In the genomic region with DNA sequence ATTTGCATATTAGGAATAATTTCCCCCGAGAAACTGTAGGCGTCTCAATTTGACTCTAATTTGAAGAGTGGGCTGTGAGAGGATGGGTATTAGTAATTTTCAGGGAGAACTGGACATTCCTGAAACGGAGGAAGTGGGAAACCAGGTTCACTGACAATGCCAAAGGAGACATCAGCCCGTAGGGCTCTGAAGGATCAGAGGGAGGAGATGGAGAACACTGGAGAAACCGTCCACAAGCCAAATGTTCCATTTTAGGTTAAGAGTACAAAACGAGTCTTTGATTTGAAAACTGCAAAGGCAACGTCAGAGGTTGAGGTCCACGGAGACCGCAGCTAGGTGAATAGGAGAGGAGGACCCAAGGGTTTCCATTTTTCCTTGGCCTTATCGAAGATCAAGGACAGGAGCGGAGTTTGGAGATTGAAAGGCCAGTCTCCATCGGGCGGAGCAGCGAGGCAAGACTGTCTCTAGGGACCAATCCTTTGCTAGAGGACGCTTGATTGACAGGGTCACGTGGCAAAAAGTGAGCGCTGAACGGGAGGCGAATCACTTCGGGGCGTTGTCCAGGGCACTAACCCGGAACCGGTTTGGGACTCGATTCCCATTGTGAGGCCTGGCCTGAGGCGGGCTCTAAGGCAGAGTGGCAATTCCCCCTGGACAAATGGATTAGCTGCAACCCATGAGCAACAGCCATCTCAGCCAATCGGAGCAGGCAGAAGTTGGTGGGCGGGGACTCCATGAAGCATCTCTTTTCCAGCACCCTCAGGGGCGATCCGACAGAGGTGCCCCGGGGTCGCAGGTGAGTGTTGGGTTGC, we compare ENCODE assay signal across 8 mouse cellular contexts. TPM values are rescaled to one million over a fixed set of nuclear protein-coding genes. Genes with fewer than 3 reads are reported as not detected.
DNase-seq lines count a peak whose midpoint lies in the region; ATAC-seq and TF ChIP-seq lines count a peak whose summit lies in the region.

A gene (plus strand): TSS at position 735 of the 812 bp plus-strand sequence.

- peak; percentile 100 for DNase-seq in MEL (ENCODE audit: low read depth, low spot score)
- DNase-seq in cerebellum, adult 2 months: peak; percentile 96 to 99
- DNase-seq in forebrain, postnatal 0 days: peak; percentile 99
- DNase-seq in heart, postnatal 4 days: peak; percentile 96
- DNase-seq in layer of hippocampus, adult 8-10 months (ENCODE audit: low spot score in 2 of 2): peak; percentile 99 to 100
- DNase-seq in ovary, adult 18-20 months (ENCODE audit: low spot score): peak; percentile 98
- DNase-seq in thymus, postnatal 0 days (ENCODE audit: low spot score): peak; percentile 96

- H3K4me2 ChIP-seq in forebrain, postnatal 0 days (ENCODE audit: low read depth): peak within 1 kb of the TSS; percentile 58
- peak within 1 kb of the TSS; percentile 66 for H3K4me2 ChIP-seq in lung, embryonic 15.5 days

- peaks cover 7% of the 10 kb centered on the region for H3K79me2 ChIP-seq in MEL (ENCODE audit: control insufficient read depth, insufficient read depth, low read length, poor library complexity)

- H3K4me1 ChIP-seq in MEL (ENCODE audit: control insufficient read depth in 1 of 2, insufficient read depth in 2 of 2, low read length in 2 of 2): peaks cover 4 to 7% of the 10 kb centered on the region in 2 experiments
- no peaks in the 10 kb centered on the region for H3K4me1 ChIP-seq in cerebellum, adult 2 months (ENCODE audit: control insufficient read depth, insufficient read depth, low read length)
- H3K4me1 ChIP-seq in forebrain, postnatal 0 days (ENCODE audit: insufficient read depth): no peaks in the 10 kb centered on the region
- peaks cover 18% of the 10 kb centered on the region; the same call in 1 of the 2 replicates for H3K4me1 ChIP-seq in lung, embryonic 15.5 days

- no peaks in the 10 kb centered on the region for H3K9me3 ChIP-seq in MEL (replicated peaks; ENCODE audit: insufficient read depth, low read length)
- H3K9me3 ChIP-seq in forebrain, postnatal 0 days (ENCODE audit: low read length): no peaks in the 10 kb centered on the region
- no peaks in the 10 kb centered on the region for H3K9me3 ChIP-seq in lung, embryonic 15.5 days

- H3K36me3 ChIP-seq in MEL (ENCODE audit: control insufficient read depth in 1 of 2, insufficient read depth in 2 of 2, low read length in 2 of 2): peaks cover 0 to 15% of the 10 kb centered on the region in 2 experiments; a peak in 3 of 4 replicates
- no peaks in the 10 kb centered on the region for H3K36me3 ChIP-seq in forebrain, postnatal 0 days (ENCODE audit: insufficient read depth)
- peaks cover 4% of the 10 kb centered on the region; the same call in 1 of the 2 replicates for H3K36me3 ChIP-seq in lung, embryonic 15.5 days

- no peak for TF ChIP-seq RAD21 in MEL (IDR thresholded peaks at IDR 0.05; ENCODE audit: low read depth, low read length)

- no peak for TF ChIP-seq EP300 in MEL (IDR thresholded peaks at IDR 0.05; ENCODE audit: low read depth in 1 of 2, low read length in 2 of 2)

- peak within 1 kb of the TSS; percentile 72 for H3K9ac ChIP-seq in MEL (ENCODE audit: control insufficient read depth, low read depth, low read length, poor library complexity, severe bottlenecking)
- H3K9ac ChIP-seq in forebrain, postnatal 0 days: peak within 1 kb of the TSS; percentile 68
- H3K9ac ChIP-seq in lung, embryonic 15.5 days: peak within 1 kb of the TSS; percentile 61

- no peak for TF ChIP-seq CTCF in MEL (IDR thresholded peaks at IDR 0.05 in 2 of 3, conservative IDR thresholded peaks at IDR 0.05 in 1 of 3; ENCODE audit: control insufficient read depth in 1 of 3, insufficient read depth in 1 of 3, low read depth in 2 of 3, low read length in 3 of 3, poor library complexity in 1 of 3, severe bottlenecking in 1 of 3)
- no peak for TF ChIP-seq CTCF in cerebellum, adult 2 months (IDR thresholded peaks at IDR 0.05; ENCODE audit: borderline replicate concordance, insufficient read depth, low read depth, low read length)
- TF ChIP-seq CTCF in forebrain, postnatal 0 days (IDR thresholded peaks at IDR 0.05; ENCODE audit: low read depth): peak; percentile 10; the same call in 1 of the 2 replicates

- peak within 1 kb of the TSS; percentile 46 for H3K27ac ChIP-seq in MEL (ENCODE audit: control insufficient read depth, low read depth, low read length)
- H3K27ac ChIP-seq in cerebellum, adult 2 months (ENCODE audit: insufficient read depth, low read length): peak within 1 kb of the TSS; percentile 64; the same call in 1 of the 2 replicates
- peak within 1 kb of the TSS; percentile 86 for H3K27ac ChIP-seq in forebrain, postnatal 0 days (ENCODE audit: low read depth, low read length)
- peak within 1 kb of the TSS; percentile 54 for H3K27ac ChIP-seq in lung, embryonic 15.5 days

- ATAC-seq in forebrain, postnatal 0 days: peak; percentile 99
- peak; percentile 100 for ATAC-seq in lung, embryonic 15.5 days (ENCODE audit: borderline replicate concordance, extremely low read depth, low FRiP score, low TSS enrichment)

- under 1% methylated on average over 31 of the region's 31 CpGs for WGBS in cerebellum, adult 2 months
- WGBS in forebrain, postnatal 0 days: 1% methylated on average over 31 of the region's 31 CpGs
- WGBS in lung, embryonic 15.5 days: 3% methylated on average over 31 of the region's 31 CpGs

- peak; percentile 70 to 92; a peak in 3 of 4 replicates for TF ChIP-seq POLR2A in MEL (IDR thresholded peaks at IDR 0.05; ENCODE audit: control insufficient read depth in 1 of 2, insufficient read depth in 1 of 2, low read depth in 1 of 2, low read length in 2 of 2, poor library complexity in 1 of 2)
- peak; percentile 89; the same call in 1 of the 2 replicates for TF ChIP-seq POLR2A in cerebellum, adult 2 months (IDR thresholded peaks at IDR 0.05; ENCODE audit: borderline replicate concordance, insufficient read depth, low read length)

- peak within 1 kb of the TSS; percentile 83 to 85 for H3K4me3 ChIP-seq in MEL (ENCODE audit: control insufficient read depth in 1 of 2, insufficient read depth in 1 of 2, low read depth in 2 of 2, low read length in 2 of 2)
- H3K4me3 ChIP-seq in cerebellum, adult 2 months (replicated peaks; ENCODE audit: insufficient read depth, low read depth, low read length): peak within 1 kb of the TSS; percentile 89
- H3K4me3 ChIP-seq in forebrain, postnatal 0 days (ENCODE audit: low read depth, low read length): peak within 1 kb of the TSS; percentile 84
- H3K4me3 ChIP-seq in lung, embryonic 15.5 days: peak within 1 kb of the TSS; percentile 79

- 0 out of 4 replicates have a peak, but pooled peaks cover 0 to 3% of the 10 kb centered on the region in 2 experiments for H3K27me3 ChIP-seq in MEL (ENCODE audit: control insufficient read depth in 1 of 2, insufficient read depth in 2 of 2, low read length in 2 of 2)
- H3K27me3 ChIP-seq in cerebellum, adult 2 months (ENCODE audit: control insufficient read depth, insufficient read depth, low read length): no peaks in the 10 kb centered on the region
- no peaks in the 10 kb centered on the region for H3K27me3 ChIP-seq in forebrain, postnatal 0 days (ENCODE audit: insufficient read depth, low read length)
- H3K27me3 ChIP-seq in lung, embryonic 15.5 days: no peaks in the 10 kb centered on the region

TF ChIP-seq in MEL, 35 proteins besides CTCF, POLR2A, EP300 and RAD21 (continues in another document):
- TF ChIP-seq MAFK (IDR thresholded peaks at IDR 0.05; ENCODE audit: borderline replicate concordance, low read depth, low read length) (no peak), MEF2A (IDR thresholded peaks at IDR 0.05; ENCODE audit: extremely low read depth, insufficient replicate concordance, low read depth, low read length, poor library complexity, severe bottlenecking) (no peak), TCF12 (IDR thresholded peaks at IDR 0.05; ENCODE audit: low read depth, low read length) (peak; percentile 54), HCFC1 (IDR thresholded peaks at IDR 0.05; ENCODE audit: low read depth, low read length) (peak; percentile 93), SMC3 (IDR thresholded peaks at IDR 0.05; ENCODE audit: low read depth, low read length) (no peak), TBP (IDR thresholded peaks at IDR 0.05; ENCODE audit: low read depth, low read length) (peak; percentile 83), TAL1 (IDR thresholded peaks at IDR 0.05; ENCODE audit: low read length) (no peak), GABPA (IDR thresholded peaks at IDR 0.05; ENCODE audit: low read depth, low read length) (no peak), ZKSCAN1 (IDR thresholded peaks at IDR 0.05; ENCODE audit: low read depth, low read length) (no peak), UBTF (IDR thresholded peaks at IDR 0.05; ENCODE audit: borderline replicate concordance, insufficient read depth, low read depth, low read length) (no peak), ETS1 (IDR thresholded peaks at IDR 0.05; ENCODE audit: low read depth, low read length) (no peak; the same call in 1 of the 2 replicates), ELF1 (IDR thresholded peaks at IDR 0.05; ENCODE audit: low read depth, low read length) (peak; percentile 90), RCOR1 (IDR thresholded peaks at IDR 0.05; ENCODE audit: low read depth, low read length) (no peak), MXI1 (IDR thresholded peaks at IDR 0.05; ENCODE audit: low read depth, low read length) (peak; percentile 65), ZMIZ1 (IDR thresholded peaks at IDR 0.05; ENCODE audit: low read depth, low read length) (peak; percentile 81), ZC3H11A (IDR thresholded peaks at IDR 0.05; ENCODE audit: low read depth, low read length) (no peak), SIN3A (IDR thresholded peaks at IDR 0.05; ENCODE audit: low read length) (peak; percentile 90), USF2 (IDR thresholded peaks at IDR 0.05; ENCODE audit: borderline replicate concordance in 1 of 2, insufficient read depth in 1 of 2, low read depth in 1 of 2, low read length in 2 of 2) (peak; percentile 96 to 98), CHD1 (IDR thresholded peaks at IDR 0.05; ENCODE audit: low read depth, low read length) (no peak), NRF1 (IDR thresholded peaks at IDR 0.05; ENCODE audit: insufficient read depth, low read depth, low read length, poor library complexity, severe bottlenecking) (peak; percentile 35; the same call in 1 of the 2 replicates)

RNA-seq across cellular contexts. Expression of the gene that starts here (rescaled TPM):
- 29.4 and 35.2 TPM in 2 replicates for total RNA-seq in MEL (2012; rRNA removed)
- 10 to 100 TPM in 1 of 2 experiments, not detected in 1; 30.4 TPM for polyA plus RNA-seq in MEL (2012; ENCODE audit: insufficient read depth in 1 of 2, insufficient read length in 2 of 2, low read depth in 1 of 2, low replicate concordance in 2 of 2, missing spikeins in 1 of 2)
- 39.6 and 43.4 TPM in 2 replicates for polyA plus RNA-seq in cerebellum, adult 2 months (2012; rRNA removed)
- total RNA-seq in forebrain, postnatal 0 days (2014; rRNA removed): 55.5 and 62.0 TPM in 2 replicates
- polyA plus RNA-seq in forebrain, postnatal 0 days (2015; fragmentation: Nextera tagmentation; extraction: Ambion mirVana): 31.0 and 39.3 TPM in 2 replicates
- 10 to 100 TPM; 39.1 to 40.7 TPM for total RNA-seq in heart, postnatal 4 days (2021)
- 10 to 100 TPM; 53.4 to 60.9 (median 56.2) TPM for total RNA-seq in layer of hippocampus, adult 8-10 months (2022)
- 35.2 and 36.5 TPM in 2 replicates for polyA plus RNA-seq in lung, embryonic 15.5 days (2015; fragmentation: Nextera tagmentation; extraction: Ambion mirVana)
- polyA plus RNA-seq in thymus, postnatal 0 days (2015; fragmentation: Nextera tagmentation; extraction: Ambion mirVana): 21.9 and 22.6 TPM in 2 replicates

Comparison
In these comparisons a context has a peak if more than half of its experiments do, and no peak if none do; other contexts are left out.
1. Peak in every context shown above with its lines: DNase-seq, ATAC-seq, H3K4me3 ChIP-seq and H3K27ac ChIP-seq.